Mouse (Mus musculus) intestine, embryonic 16.5 days (tissue): ENCODE results near the gene Dot1l. TPM values are rescaled to one million over a fixed set of nuclear protein-coding genes. Genes with fewer than 3 reads are reported as not detected.

Source experiments
- ATAC-seq: fragments of 200-750 bp; cut with Nextera tagmentation; 2 replicates; pipeline ENCODE4 v1.8.0; 2017; ENCODE audit warnings: moderate TSS enrichment, moderate library complexity
- H3K27ac ChIP-seq: fragments of 300-500 bp; sonication (generic); 2 replicates; pipeline ENCODE4 v1.5.1; 2014; ENCODE audit warnings: mild to moderate bottlenecking, low read length
- H3K27me3 ChIP-seq: fragments of 300-500 bp; sonication (generic); replicated peaks from 2 replicates; pipeline ENCODE4 v1.6.1; 2014; ENCODE audit warnings: low read length, control low read depth, mixed read lengths; ENCODE audit not compliant: control insufficient read depth, insufficient read depth
- H3K36me3 ChIP-seq: fragments of 300-500 bp; sonication (generic); 2 replicates; pipeline ENCODE4 v1.6.1; 2014; ENCODE audit warnings: low read length, control low read depth; ENCODE audit not compliant: control insufficient read depth, insufficient read depth
- H3K4me1 ChIP-seq: fragments of 300-500 bp; sonication (generic); 2 replicates; pipeline ENCODE4 v1.6.1; 2014; ENCODE audit warnings: low read length, control low read depth, mixed read lengths; ENCODE audit not compliant: control insufficient read depth, insufficient read depth
- H3K4me2 ChIP-seq: fragments of 300-500 bp; sonication (generic); 2 replicates; pipeline ENCODE4 v1.6.1; 2014; ENCODE audit warnings: low read depth, low read length, control low read depth
- H3K4me3 ChIP-seq: fragments of 300-500 bp; sonication (generic); 2 replicates; pipeline ENCODE4 v1.5.1; 2014; ENCODE audit warnings: mild to moderate bottlenecking, low read length
- H3K9ac ChIP-seq: fragments of 300-500 bp; sonication (generic); 2 replicates; pipeline ENCODE4 v1.6.1; 2014; ENCODE audit warnings: low read depth, low read length
- H3K9me3 ChIP-seq: fragments of 300-500 bp; sonication (generic); 2 replicates; pipeline ENCODE4 v1.6.1; 2016; ENCODE audit warnings: low read length, control low read depth; ENCODE audit not compliant: control insufficient read depth
- WGBS: fragments of 180-500 bp; shearing (Covaris S2); extraction: QIAGEN DNeasy Blood & Tissue Kit; methylation state at CpG from one replicate; pipeline ENCODE4 v1.1.7; 2014; 5-methylcytosine and 5-hydroxymethylcytosine counted together
- polyA plus RNA-seq: library from polyadenylated mRNA; unstranded; fragments of >200 nt; fragmentation: Nextera tagmentation; extraction: Ambion mirVana; gene quantifications from 2 replicates; pipeline ENCODE4 v1.2.1, GENCODE M21; 2015

Dot1l gene
- polyA plus RNA-seq, 1 experiment from 2014 or later: 9.7 TPM

DNA sequence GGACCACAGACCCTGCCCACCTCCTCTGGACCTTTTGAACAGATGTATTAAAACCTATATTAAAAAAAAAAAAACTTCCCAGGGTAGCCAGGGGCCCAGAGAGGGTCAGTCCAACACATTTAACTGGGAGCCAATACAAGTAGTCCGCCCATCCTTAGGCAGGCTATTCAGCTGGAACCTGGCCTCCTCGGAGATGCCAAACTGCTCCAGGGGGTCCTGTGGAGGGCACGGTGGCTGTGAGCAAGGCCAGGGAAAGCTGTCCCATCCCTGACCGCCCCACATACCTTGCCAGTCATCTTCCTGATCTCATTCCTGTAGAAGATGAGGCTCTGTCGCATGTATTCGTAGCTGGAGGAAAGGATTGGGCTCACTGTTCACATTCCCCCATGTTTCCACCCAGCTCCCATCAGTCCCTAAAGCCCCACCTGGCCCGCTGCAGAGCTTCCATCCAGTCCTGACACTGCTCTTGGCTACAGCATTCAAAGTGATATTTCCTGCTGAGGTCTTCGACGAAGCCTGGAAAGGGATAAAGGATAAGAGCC is 41.4 kb downstream of the Dot1l start:
- Histone ChIP-seq H3K9me3 (no peaks in the 10 kb centered on the region), H3K4me2 (peak overlapping the region; percentile 90), H3K4me1 (peaks cover 23% of the 10 kb centered on the region), H3K4me3 (peak overlapping the region; percentile 96; the same call in 1 of the 2 replicates), H3K9ac (peak overlapping the region; percentile 96), H3K36me3 (peaks cover 20% of the 10 kb centered on the region), H3K27ac (no peak overlapping the region), H3K27me3 (no peaks in the 10 kb centered on the region)
- no peak for ATAC-seq
- 82% methylated on average over 9 of the region's 9 CpGs for WGBS

- H3K27ac ChIP-seq: peak overlapping the region; percentile 98
- ATAC-seq: peak; percentile 61
- peak overlapping the region; percentile 96 for H3K4me3 ChIP-seq
- H3K36me3 ChIP-seq: peaks cover 20% of the 10 kb centered on the region
- peak overlapping the region; percentile 96 for H3K9ac ChIP-seq
- no peaks in the 10 kb centered on the region for H3K9me3 ChIP-seq
- 2% methylated on average over 58 of the region's 59 CpGs for WGBS
- H3K27me3 ChIP-seq: no peaks in the 10 kb centered on the region
- H3K4me2 ChIP-seq: peak overlapping the region; percentile 90
- peaks cover 23% of the 10 kb centered on the region for H3K4me1 ChIP-seq
These were observed 42.5 kb downstream of the Dot1l start for GRCm38 (mm10) chr10:80797186-80798149.

DNA sequence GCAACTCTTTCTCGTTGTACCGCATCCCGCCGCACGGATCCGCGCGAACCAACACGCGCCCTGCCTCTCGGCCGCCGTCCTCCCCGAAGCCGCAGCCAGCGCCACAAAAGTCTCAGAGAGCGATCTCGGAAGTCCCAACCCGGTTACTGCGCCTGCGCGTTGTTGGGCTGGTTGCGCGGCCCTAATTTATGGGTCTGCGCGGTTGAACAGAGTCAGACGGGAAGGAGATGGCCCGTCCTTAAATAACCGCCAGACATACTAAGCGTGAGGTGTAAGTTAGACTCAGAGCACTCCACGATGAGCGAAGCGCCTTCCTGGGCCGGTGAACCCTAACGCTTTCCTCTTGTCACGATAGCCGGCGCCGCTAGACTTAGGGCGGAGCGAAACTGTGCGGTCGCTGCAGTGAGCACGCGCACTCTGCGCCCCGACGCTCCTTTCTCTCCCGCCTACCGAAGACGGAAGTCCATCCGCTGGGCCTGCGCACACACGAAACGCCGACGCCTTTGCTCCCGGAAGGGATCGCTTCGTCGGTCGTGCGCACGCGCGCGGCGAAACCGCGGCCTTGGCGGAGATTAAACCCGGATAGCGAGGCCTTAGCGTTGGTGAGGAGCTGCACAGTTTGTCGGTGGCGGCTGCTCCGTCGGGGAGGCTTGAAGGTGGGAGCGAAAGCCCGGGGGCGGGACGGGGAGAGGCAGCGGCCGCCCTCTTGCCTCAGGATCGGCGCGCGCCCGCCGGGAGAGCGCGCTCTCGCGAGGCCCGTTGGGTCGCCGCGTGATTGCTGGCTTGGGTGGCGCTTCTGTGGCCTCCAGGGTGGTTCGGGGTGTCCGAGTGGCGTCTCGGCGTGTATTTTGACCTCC is 43.4 kb downstream of the Dot1l start, which contains the start of the genes Sf3a2 and Plekhj1:
Gene Sf3a2, plus strand, starts transcription at position 49 of the 857 bp plus-strand sequence.
Gene Plekhj1, minus strand, starts transcription at position 477 of the 857 bp plus-strand sequence.
- Histone ChIP-seq H3K4me2 (peak within 1 kb of the TSS; percentile 90), H3K4me3 (peak within 1 kb of the TSS; percentile 96), H3K27me3 (no peaks in the 10 kb centered on the region), H3K9ac (peak within 1 kb of the TSS; percentile 96), H3K36me3 (peaks cover 19% of the 10 kb centered on the region), H3K4me1 (peaks cover 23% of the 10 kb centered on the region), H3K27ac (peak within 1 kb of the TSS; percentile 98), H3K9me3 (no peaks in the 10 kb centered on the region)
- WGBS: under 1% methylated on average over 104 of the region's 104 CpGs
- peak; percentile 95 for ATAC-seq

GRCm38 (mm10) chr10:80799070-80799566 is 44.1 kb downstream of the Dot1l start:
- H3K27ac ChIP-seq: peak overlapping the region; percentile 98
- WGBS: under 1% methylated on average over 18 of the region's 18 CpGs
- ATAC-seq: no peak
- peak overlapping the region; percentile 96 for H3K9ac ChIP-seq
- H3K36me3 ChIP-seq: peaks cover 17% of the 10 kb centered on the region
- H3K4me3 ChIP-seq: peak overlapping the region; percentile 96
- no peaks in the 10 kb centered on the region for H3K27me3 ChIP-seq
- peaks cover 19% of the 10 kb centered on the region for H3K4me1 ChIP-seq
- H3K4me2 ChIP-seq: peak overlapping the region; percentile 80
- no peaks in the 10 kb centered on the region for H3K9me3 ChIP-seq

- H3K9me3 ChIP-seq: no peaks in the 10 kb centered on the region
- H3K4me2 ChIP-seq: no peak overlapping the region
- H3K27me3 ChIP-seq: no peaks in the 10 kb centered on the region
- ATAC-seq: no peak
- H3K4me3 ChIP-seq: no peak overlapping the region
- H3K4me1 ChIP-seq: peaks cover 20% of the 10 kb centered on the region
- H3K9ac ChIP-seq: no peak overlapping the region
- WGBS: 83% methylated on average over 10 of the region's 10 CpGs
- no peak overlapping the region for H3K27ac ChIP-seq
- peaks cover 24% of the 10 kb centered on the region for H3K36me3 ChIP-seq
These were observed 47.4 kb downstream of the Dot1l start for GRCm38 (mm10) chr10:80802204-80802912.

DNA sequence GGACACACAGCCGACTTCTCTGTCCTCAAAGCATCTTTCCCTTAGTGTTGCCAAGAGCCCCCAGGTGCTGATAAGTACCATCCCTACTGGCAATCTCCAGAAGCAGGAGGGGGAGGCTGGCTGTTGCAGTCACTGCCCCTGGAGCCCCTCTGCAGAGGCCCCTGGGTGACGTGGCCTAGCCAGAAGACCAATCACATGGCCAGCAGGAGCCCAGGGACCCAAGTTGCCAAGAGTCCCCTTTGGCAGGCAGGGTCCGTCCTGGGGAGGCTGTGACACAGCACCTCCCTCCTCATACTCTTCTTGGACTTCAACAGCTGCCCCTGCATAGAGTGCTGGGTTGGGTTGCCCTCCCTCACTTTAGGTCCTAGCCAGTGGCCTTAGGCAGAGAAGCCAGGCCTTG is 48.0 kb downstream of the Dot1l start:
- H3K4me1 ChIP-seq: peaks cover 27% of the 10 kb centered on the region
- H3K4me2 ChIP-seq: no peak overlapping the region
- no peak overlapping the region for H3K9ac ChIP-seq
- no peak overlapping the region for H3K4me3 ChIP-seq
- H3K27me3 ChIP-seq: 0 out of 2 replicates have a peak, but pooled peaks cover 3% of the 10 kb centered on the region
- no peak for ATAC-seq
- peaks cover 24% of the 10 kb centered on the region for H3K36me3 ChIP-seq
- WGBS: 92% methylated on average over 3 of the region's 3 CpGs
- no peaks in the 10 kb centered on the region for H3K9me3 ChIP-seq
- H3K27ac ChIP-seq: no peak overlapping the region

GRCm38 (mm10) chr10:80804340-80804739 is 49.3 kb downstream of the Dot1l start:
- peaks cover 24% of the 10 kb centered on the region for H3K36me3 ChIP-seq
- WGBS: 100% methylated on average over 2 of the region's 2 CpGs
- H3K9ac ChIP-seq: no peak overlapping the region
- 0 out of 2 replicates have a peak, but pooled peaks cover 4% of the 10 kb centered on the region for H3K27me3 ChIP-seq
- H3K9me3 ChIP-seq: no peaks in the 10 kb centered on the region
- no peak for ATAC-seq
- H3K4me1 ChIP-seq: peaks cover 35% of the 10 kb centered on the region
- no peak overlapping the region for H3K27ac ChIP-seq
- no peak overlapping the region for H3K4me3 ChIP-seq
- H3K4me2 ChIP-seq: no peak overlapping the region

DNA sequence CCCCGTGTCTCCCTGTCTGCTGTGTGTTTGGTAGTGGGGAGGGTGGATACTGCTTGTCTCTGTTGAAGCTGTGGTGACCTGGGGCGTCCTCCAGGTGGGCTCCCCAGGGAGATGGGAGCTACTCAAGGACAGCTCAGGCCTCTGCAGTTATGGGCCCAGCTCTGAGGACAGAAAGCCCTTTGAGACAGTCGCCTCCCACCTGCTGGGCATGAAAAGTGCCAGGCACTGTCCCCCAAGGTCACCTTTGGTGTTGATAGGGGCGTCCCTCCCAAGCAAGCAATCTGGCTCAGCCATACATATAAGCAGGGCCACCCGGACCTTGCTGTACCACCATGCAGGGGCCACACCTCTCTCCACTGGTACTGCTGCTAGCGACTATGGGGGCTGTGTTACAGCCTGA is 49.9 kb downstream of the Dot1l start, which contains the start of gene Amh:
Gene Amh, plus strand, starts transcription at position 328 of the 400 bp plus-strand sequence.
- 66% methylated on average over 6 of the region's 6 CpGs for WGBS
- Histone ChIP-seq H3K4me2 (no peak within 1 kb of the TSS), H3K9me3 (no peaks in the 10 kb centered on the region), H3K9ac (no peak within 1 kb of the TSS), H3K27me3 (0 out of 2 replicates have a peak, but pooled peaks cover 4% of the 10 kb centered on the region), H3K27ac (no peak within 1 kb of the TSS), H3K4me1 (peaks cover 30% of the 10 kb centered on the region), H3K4me3 (no peak within 1 kb of the TSS), H3K36me3 (peaks cover 24% of the 10 kb centered on the region)
- ATAC-seq: no peak
